Mouse (Mus musculus) midbrain, postnatal 0 days (tissue): ENCODE data around the gene Crlf2. TPM values are rescaled to one million over a fixed set of nuclear protein-coding genes. Genes with fewer than 3 reads are reported as not detected.
A peak's percentile ranks its signal among the peaks of the same experiment; 100 is the strongest.

ENCODE experiments used
- ATAC-seq: fragments of 200-750 bp; cut with Nextera tagmentation; 2 replicates; pipeline ENCODE4 v1.8.0; 2017; ENCODE audit warnings: moderate number of reproducible peaks, mild to moderate bottlenecking, moderate TSS enrichment, moderate library complexity; ENCODE audit not compliant: low FRiP score
- DNase-seq: peaks from one replicate; pipeline ENCODE4 v3.0.0-alpha.2; 2015; ENCODE audit warnings: low spot score
- H3K27ac ChIP-seq: fragments of 300-500 bp; sonication (generic); 2 replicates; pipeline ENCODE4 v1.5.1; 2014; ENCODE audit warnings: low read depth, mild to moderate bottlenecking, low read length, mixed read lengths
- H3K27me3 ChIP-seq: fragments of 300-500 bp; sonication (generic); 2 replicates; pipeline ENCODE4 v1.6.1; 2014; ENCODE audit warnings: low read length, control low read depth, mixed read lengths; ENCODE audit not compliant: insufficient read depth
- H3K36me3 ChIP-seq: fragments of 300-500 bp; sonication (generic); 2 replicates; pipeline ENCODE4 v1.6.1; 2014; ENCODE audit warnings: low read length, control low read depth, mixed read lengths; ENCODE audit not compliant: insufficient read depth
- H3K4me1 ChIP-seq: fragments of 300-500 bp; sonication (generic); 2 replicates; pipeline ENCODE4 v1.6.1; 2014; ENCODE audit warnings: mild to moderate bottlenecking, control low read depth, antibody characterized with exemption, low read length, mixed read lengths; ENCODE audit not compliant: insufficient read depth
- H3K4me2 ChIP-seq: fragments of 300-500 bp; sonication (generic); 2 replicates; pipeline ENCODE4 v1.6.1; 2014; ENCODE audit warnings: low read depth, mild to moderate bottlenecking, low read length, mixed read lengths; ENCODE audit not compliant: poor library complexity, severe bottlenecking
- H3K4me3 ChIP-seq: fragments of 300-500 bp; sonication (generic); 2 replicates; pipeline ENCODE4 v1.5.1; 2014; ENCODE audit warnings: low read depth, mild to moderate bottlenecking, low read length, moderate library complexity
- H3K9ac ChIP-seq: fragments of 300-500 bp; sonication (generic); replicated peaks from 2 replicates; pipeline ENCODE4 v1.6.1; 2014; ENCODE audit warnings: mild to moderate bottlenecking, low read length, moderate library complexity, mixed read lengths; ENCODE audit not compliant: poor library complexity, severe bottlenecking
- H3K9me3 ChIP-seq: fragments of 300-500 bp; sonication (generic); 2 replicates; pipeline ENCODE4 v1.6.1; 2016; ENCODE audit warnings: low read length, control low read depth
- CTCF ChIP-seq: IDR thresholded peaks from 2 replicates; pipeline ENCODE4 v1.5.1; 2016; ENCODE audit warnings: antibody characterized with exemption, mild to moderate bottlenecking
- WGBS: fragments of 180-500 bp; shearing (Covaris S2); extraction: QIAGEN DNeasy Blood & Tissue Kit; methylation state at CpG from one replicate; pipeline ENCODE4 v1.1.7; 2014; 5-methylcytosine and 5-hydroxymethylcytosine counted together
- polyA plus RNA-seq: library from polyadenylated mRNA; unstranded; fragments of >200 nt; fragmentation: Nextera tagmentation; extraction: Ambion mirVana; gene quantifications from 2 replicates; pipeline ENCODE4 v1.2.1, GENCODE M21; 2015
- total RNA-seq: library from RNA; depleted of rRNA; stranded (reverse); fragments of >200 nt; gene quantifications from 2 replicates; pipeline ENCODE4 v1.2.3, GENCODE M21; 2014; rRNA removed

Gene Crlf2
- total RNA-seq (23.4 and 44.4 TPM in 2 replicates), polyA plus RNA-seq (29.2 and 30.9 TPM in 2 replicates)

GRCm38 (mm10) chr5:109558404-109559160 lies at the start of gene Crlf2:
TSS of gene Crlf2 (minus strand) at chr5:109558993.
- no peak for TF ChIP-seq CTCF
- H3K4me2 ChIP-seq, result peak within 1 kb of the TSS; percentile 51
- DNase-seq (peak; percentile 96), ATAC-seq (peak; percentile 63)
- no peaks in the 10 kb centered on the region for H3K27me3 ChIP-seq
- peak within 1 kb of the TSS; percentile 58 for H3K4me3 ChIP-seq
- WGBS, result under 1% methylated on average over 59 of the region's 73 CpGs
- peak within 1 kb of the TSS; percentile 95 for H3K27ac ChIP-seq
- peaks cover 16% of the 10 kb centered on the region for H3K9me3 ChIP-seq
- no peaks in the 10 kb centered on the region for H3K36me3 ChIP-seq
- no peaks in the 10 kb centered on the region for H3K4me1 ChIP-seq
- H3K9ac ChIP-seq, result peak within 1 kb of the TSS; percentile 72

GRCm38 (mm10) chr5:109602585-109602984 lies 43.8 kb upstream of the Crlf2 start:
- no peak for ATAC-seq
- TF ChIP-seq CTCF, result peak; percentile 69
- no peaks in the 10 kb centered on the region for H3K27me3 ChIP-seq
- 60% methylated on average over 1 of the region's 1 CpGs for WGBS
- H3K36me3 ChIP-seq, result no peaks in the 10 kb centered on the region
- no peaks in the 10 kb centered on the region for H3K4me1 ChIP-seq
- H3K4me2 ChIP-seq, result no peak overlapping the region
- no peak overlapping the region for H3K9ac ChIP-seq
- H3K9me3 ChIP-seq, result peaks cover 50% of the 10 kb centered on the region; the same call in 1 of the 2 replicates
- H3K4me3 ChIP-seq, result no peak overlapping the region
- H3K27ac ChIP-seq, result no peak overlapping the region
- peak; percentile 34 for DNase-seq

- H3K4me1 ChIP-seq, result no peaks in the 10 kb centered on the region
- 37% methylated on average over 3 of the region's 3 CpGs for WGBS
- H3K27me3 ChIP-seq, result no peaks in the 10 kb centered on the region
- DNase-seq, result peak; percentile 3
- no peak overlapping the region for H3K4me3 ChIP-seq
- H3K4me2 ChIP-seq, result no peak overlapping the region
- peak; percentile 54 for TF ChIP-seq CTCF
- H3K36me3 ChIP-seq, result no peaks in the 10 kb centered on the region
- no peak overlapping the region for H3K9ac ChIP-seq
- ATAC-seq, result no peak
- peaks cover 51% of the 10 kb centered on the region; the same call in 1 of the 2 replicates for H3K9me3 ChIP-seq
- no peak overlapping the region for H3K27ac ChIP-seq
These were observed 42.3 kb upstream of the Crlf2 start for GRCm38 (mm10) chr5:109601080-109601479.

- DNase-seq, result no peak
- Histone ChIP-seq H3K27me3 (no peaks in the 10 kb centered on the region), H3K9me3 (peaks cover 45% of the 10 kb centered on the region; the same call in 1 of the 2 replicates), H3K9ac (no peak overlapping the region), H3K4me3 (no peak overlapping the region), H3K4me1 (no peaks in the 10 kb centered on the region), H3K27ac (no peak overlapping the region), H3K36me3 (no peaks in the 10 kb centered on the region), H3K4me2 (no peak overlapping the region)
- no peak for TF ChIP-seq CTCF
- no peak for ATAC-seq
These were observed 40.1 kb upstream of the Crlf2 start for GRCm38 (mm10) chr5:109598876-109599275.

- TF ChIP-seq CTCF, result peak; percentile 29; the same call in 1 of the 2 replicates
- Histone ChIP-seq H3K27ac (no peak overlapping the region), H3K4me2 (no peak overlapping the region), H3K4me1 (no peaks in the 10 kb centered on the region), H3K4me3 (no peak overlapping the region), H3K27me3 (no peaks in the 10 kb centered on the region), H3K9ac (no peak overlapping the region), H3K9me3 (peaks cover 35% of the 10 kb centered on the region; the same call in 1 of the 2 replicates), H3K36me3 (no peaks in the 10 kb centered on the region)
- ATAC-seq (no peak), DNase-seq (no peak)
- 41% methylated on average over 5 of the region's 5 CpGs for WGBS
These were observed 37.9 kb upstream of the Crlf2 start for GRCm38 (mm10) chr5:109596647-109597046.

- no peak overlapping the region for H3K9ac ChIP-seq
- H3K27ac ChIP-seq, result no peak overlapping the region
- no peak overlapping the region for H3K4me2 ChIP-seq
- 59% methylated on average over 2 of the region's 2 CpGs for WGBS
- no peaks in the 10 kb centered on the region for H3K4me1 ChIP-seq
- TF ChIP-seq CTCF, result no peak
- H3K36me3 ChIP-seq, result no peaks in the 10 kb centered on the region
- no peaks in the 10 kb centered on the region for H3K9me3 ChIP-seq
- ATAC-seq (no peak), DNase-seq (no peak)
- no peak overlapping the region for H3K4me3 ChIP-seq
- H3K27me3 ChIP-seq, result no peaks in the 10 kb centered on the region
These were observed 4.0 kb upstream of the Crlf2 start for GRCm38 (mm10) chr5:109562829-109563228.
